Mouse (Mus musculus) thymus, postnatal 10 days (tissue): ENCODE results near the gene Acnat1.
"Not testable (repeated sequence)": the region's sequence is repeated elsewhere in the genome, so short reads cannot be mapped to it uniquely, and the experiment has no call there.

ENCODE experiments used
- DNase-seq, 2 experiments: peaks; one replicate each; pipeline ENCODE4 v3.0.0; 2021; ENCODE audit warnings: low spot score in 2 of 2

Acnat1 gene

GRCm38 (mm10) chr4:49456171-49456570, 17.5 kb downstream of the Acnat1 start:
- DNase-seq, result no peak

DNA sequence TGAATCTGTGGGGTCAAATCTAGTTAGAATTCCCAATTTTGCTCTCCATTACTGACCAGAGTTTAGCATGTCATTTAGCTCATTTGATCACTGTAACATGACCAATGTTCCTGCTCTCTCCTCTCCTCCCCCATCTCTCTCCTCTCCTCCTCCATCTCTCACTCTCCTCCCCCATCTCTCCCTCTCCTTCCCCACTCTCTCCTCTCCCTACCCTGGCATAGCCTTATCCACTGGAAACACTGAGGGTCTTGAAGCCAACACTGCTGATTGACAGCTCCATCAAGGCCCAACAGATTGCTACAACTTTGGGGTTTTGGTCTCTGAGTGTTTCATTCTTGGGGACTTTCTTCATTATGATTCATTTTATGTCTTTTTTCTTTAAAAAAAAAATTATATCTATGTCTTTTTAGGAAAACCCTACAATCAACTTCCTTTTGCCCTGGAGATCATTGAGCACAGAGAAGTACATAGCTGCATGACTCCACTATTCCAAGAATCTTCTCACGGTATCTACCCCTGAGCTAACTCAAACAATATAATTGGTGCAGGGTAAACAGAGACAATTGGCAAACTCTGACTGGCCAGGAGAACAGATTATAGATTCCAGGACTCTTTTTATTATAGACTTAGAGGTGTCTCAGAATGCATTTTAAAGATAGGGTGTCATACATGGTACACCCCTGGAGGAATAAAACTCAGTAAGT, 21.7 kb downstream of the Acnat1 start:
- DNase-seq, result no peak

GRCm38 (mm10) chr4:49451133-49451847, 22.4 kb downstream of the Acnat1 start:
- not testable (repeated sequence) for DNase-seq

GRCm38 (mm10) chr4:49436968-49437367, 36.7 kb downstream of the Acnat1 start:
- DNase-seq, result not testable (repeated sequence)

- not testable (repeated sequence) for DNase-seq
These were observed 63.6 kb downstream of the Acnat1 start for GRCm38 (mm10) chr4:49410151-49410550.

DNA sequence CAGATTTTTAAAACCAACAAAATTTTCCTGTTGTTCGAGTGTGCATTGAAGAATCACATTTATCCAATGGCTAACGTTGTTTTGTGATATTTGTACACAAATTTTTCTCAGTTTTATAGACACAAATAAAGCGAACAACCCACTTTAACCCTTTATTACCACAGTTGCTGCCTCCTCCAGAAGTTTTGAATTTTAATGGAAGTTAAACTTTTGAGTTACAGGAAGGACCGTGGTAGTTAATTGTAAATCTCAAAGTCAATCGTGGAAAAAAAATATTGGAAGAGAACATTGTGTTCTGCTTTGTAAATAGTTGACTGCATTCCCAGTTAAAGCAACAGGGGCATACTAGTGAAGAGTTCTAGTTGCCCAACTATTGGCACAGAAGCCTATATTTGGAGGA, 65.8 kb downstream of the Acnat1 start, which contains the start of gene Acnat2:
TSS of gene Acnat2 (minus strand) at position 195 of the 400 bp plus-strand sequence.
- DNase-seq, result not testable (repeated sequence)
